ENCODE assay signal across 13 mouse cellular contexts in the genomic region with DNA sequence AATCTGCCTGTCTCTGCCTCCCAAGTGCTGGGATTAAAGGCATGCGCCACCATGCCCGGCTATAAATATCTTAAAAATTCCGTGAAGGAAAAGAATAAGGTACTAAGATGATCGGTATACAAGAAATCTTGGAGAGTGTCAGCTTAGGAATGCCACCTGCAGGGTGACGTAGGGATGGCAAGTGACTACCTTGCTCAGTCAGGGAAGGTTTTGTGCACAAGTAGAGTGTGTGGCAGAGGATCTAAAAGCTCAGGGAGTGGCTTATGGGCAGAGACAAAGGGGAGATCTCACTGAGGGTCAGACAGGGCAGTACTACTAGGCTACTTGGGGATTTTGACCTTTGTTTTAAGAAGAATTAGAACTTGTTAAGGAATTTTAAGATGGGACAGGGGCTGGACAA.
DNase-seq lines count a peak whose midpoint lies in the region; TF ChIP-seq lines count a peak whose summit lies in the region.
"Had no signal": no experiment of that assay in that cellular context is flagged by ENCODE, and none has a peak within 500 bp of the region (broad histone marks: within the 10 kb centered on the region; RNA-seq: fewer than 3 reads in every experiment).

No protein-coding gene starts in this region.

- TF ChIP-seq CTCF in layer of hippocampus, adult 2 months (conservative IDR thresholded peaks at IDR 0.05): peak; percentile 50

- DNase-seq in cerebellum, adult 9-10 months: peak; percentile 4
- no peak for DNase-seq in cerebellum, adult 9-11 months
- no peak for DNase-seq in layer of hippocampus, adult 2 months (ENCODE audit: low spot score in 2 of 2)
- no peak for DNase-seq in layer of hippocampus, adult 9-11 months
- peak; percentile 56 for DNase-seq in CD4-positive, CD25-positive, alpha-beta regulatory T cell, adult 2 months (ENCODE audit: low read depth, low spot score)
- DNase-seq in induced T-regulatory cell, adult 2 months (ENCODE audit: low read depth): peak; percentile 41
- no peak for DNase-seq in spleen, adult 12 weeks (ENCODE audit: low spot score)
- no peak for DNase-seq in gastrocnemius, postnatal 25 days
- DNase-seq: adrenal gland, postnatal 36 days; cerebellum, adult 11 months; spleen, adult 18-20 months had no signal

- H3K4me3 ChIP-seq in layer of hippocampus, adult 2 months: no peak overlapping the region
- H3K4me3 ChIP-seq: megakaryocyte, embryonic 14.5 days had no signal

- no peak overlapping the region for H3K27ac ChIP-seq in layer of hippocampus, adult 2 months
- H3K27ac ChIP-seq: liver, embryonic 14.5 days had no signal

Comparison
In these comparisons a context has a peak if more than half of its experiments do, and no peak if none do; other contexts are left out.
1. DNase-seq: peak in cerebellum, adult 9-10 months (single experiment), CD4-positive, CD25-positive, alpha-beta regulatory T cell, adult 2 months (single experiment) and induced T-regulatory cell, adult 2 months (single experiment); none in cerebellum, adult 9-11 months (single experiment), layer of hippocampus, adult 2 months (0 of 2), layer of hippocampus, adult 9-11 months (single experiment), spleen, adult 12 weeks (single experiment) and gastrocnemius, postnatal 25 days (single experiment).